Mouse (Mus musculus): ENCODE results near the gene Tctex1d4. TPM values are rescaled to one million over a fixed set of nuclear protein-coding genes. Genes with fewer than 3 reads are reported as not detected.
A peak's percentile ranks its signal among the peaks of the same experiment; 100 is the strongest.

The Tctex1d4 gene
- polyA plus RNA-seq, 1 experiment from 2014 or later: not detected

GRCm38 (mm10) chr4:117131198-117131597 lies 4.6 kb downstream of the Tctex1d4 start:
- Histone ChIP-seq H3K27ac (replicated peaks) (no peak overlapping the region), H3K27me3 (replicated peaks) (peaks cover 30% of the 10 kb centered on the region), H3K9me3 (no peaks in the 10 kb centered on the region), H3K36me3 (peaks cover 17% of the 10 kb centered on the region), H3K4me3 (no peak overlapping the region), H3K9ac (no peak overlapping the region), H3K4me1 (peaks cover 19% of the 10 kb centered on the region), H3K4me2 (no peak overlapping the region)
- 76% methylated on average over 6 of the region's 6 CpGs for WGBS
- ATAC-seq (ENCODE audit: extremely low read depth, insufficient number of reproducible peaks, low FRiP score, low TSS enrichment): no peak

- no peak overlapping the region for H3K27ac ChIP-seq (replicated peaks)
- H3K4me1 ChIP-seq: peaks cover 15% of the 10 kb centered on the region
- H3K36me3 ChIP-seq: peaks cover 17% of the 10 kb centered on the region
- no peak for ATAC-seq (ENCODE audit: extremely low read depth, insufficient number of reproducible peaks, low FRiP score, low TSS enrichment)
- peak overlapping the region; percentile 93 for H3K9ac ChIP-seq
- no peaks in the 10 kb centered on the region for H3K9me3 ChIP-seq
- peak overlapping the region; percentile 90 for H3K4me3 ChIP-seq
- H3K27me3 ChIP-seq (replicated peaks): peaks cover 30% of the 10 kb centered on the region
- peak overlapping the region; percentile 100 for H3K4me2 ChIP-seq
- 41% methylated on average over 7 of the region's 7 CpGs for WGBS
These were observed 5.5 kb downstream of the Tctex1d4 start for GRCm38 (mm10) chr4:117131890-117132793.

GRCm38 (mm10) chr4:117132794-117133143 lies 6.2 kb downstream of the Tctex1d4 start:
- 17% methylated on average over 11 of the region's 11 CpGs for WGBS
- Histone ChIP-seq H3K9me3 (no peaks in the 10 kb centered on the region), H3K36me3 (peaks cover 17% of the 10 kb centered on the region), H3K4me2 (peak overlapping the region; percentile 100), H3K27ac (replicated peaks) (no peak overlapping the region), H3K4me1 (peaks cover 15% of the 10 kb centered on the region), H3K4me3 (peak overlapping the region; percentile 90), H3K9ac (peak overlapping the region; percentile 93), H3K27me3 (replicated peaks) (peaks cover 30% of the 10 kb centered on the region)
- ATAC-seq (ENCODE audit: extremely low read depth, insufficient number of reproducible peaks, low FRiP score, low TSS enrichment): no peak

- H3K9ac ChIP-seq: peak overlapping the region; percentile 93
- H3K27ac ChIP-seq (replicated peaks): no peak overlapping the region
- peak overlapping the region; percentile 100 for H3K4me2 ChIP-seq
- under 1% methylated on average over 41 of the region's 42 CpGs for WGBS
- H3K4me1 ChIP-seq: peaks cover 15% of the 10 kb centered on the region
- 0 out of 2 replicates have a peak, but pooled peaks have one; percentile 10 for ATAC-seq (ENCODE audit: extremely low read depth, insufficient number of reproducible peaks, low FRiP score, low TSS enrichment)
- no peaks in the 10 kb centered on the region for H3K9me3 ChIP-seq
- H3K27me3 ChIP-seq (replicated peaks): peaks cover 30% of the 10 kb centered on the region
- H3K4me3 ChIP-seq: peak overlapping the region; percentile 90
- H3K36me3 ChIP-seq: peaks cover 12% of the 10 kb centered on the region
These were observed 6.8 kb downstream of the Tctex1d4 start for GRCm38 (mm10) chr4:117133366-117133796.

- H3K4me3 ChIP-seq: peak within 1 kb of the TSS; percentile 90
- peak; percentile 89 for ATAC-seq (ENCODE audit: extremely low read depth, insufficient number of reproducible peaks, low FRiP score, low TSS enrichment)
- H3K4me2 ChIP-seq: peak within 1 kb of the TSS; percentile 100
- H3K9me3 ChIP-seq: no peaks in the 10 kb centered on the region
- peak within 1 kb of the TSS; percentile 93 for H3K9ac ChIP-seq
- no peak within 1 kb of the TSS for H3K27ac ChIP-seq (replicated peaks)
- H3K4me1 ChIP-seq: peaks cover 15% of the 10 kb centered on the region
- H3K36me3 ChIP-seq: peaks cover 7% of the 10 kb centered on the region
- H3K27me3 ChIP-seq (replicated peaks): peaks cover 30% of the 10 kb centered on the region
- WGBS: 1% methylated on average over 48 of the region's 48 CpGs
These were observed 7.4 kb downstream of the Tctex1d4 start, which contains the start of gene Plk3 for GRCm38 (mm10) chr4:117133817-117134600. Gene Plk3, minus strand, starts transcription at chr4:117133963.

GRCm38 (mm10) chr4:117134601-117134995 lies 8.0 kb downstream of the Tctex1d4 start:
- Histone ChIP-seq H3K27ac (replicated peaks) (no peak overlapping the region), H3K4me3 (peak overlapping the region; percentile 90), H3K4me2 (peak overlapping the region; percentile 100), H3K27me3 (replicated peaks) (peaks cover 30% of the 10 kb centered on the region), H3K9me3 (no peaks in the 10 kb centered on the region), H3K36me3 (peaks cover 4% of the 10 kb centered on the region; the same call in 1 of the 2 replicates), H3K4me1 (peaks cover 15% of the 10 kb centered on the region), H3K9ac (peak overlapping the region; percentile 93; the same call in 1 of the 2 replicates)
- no peak for ATAC-seq (ENCODE audit: extremely low read depth, insufficient number of reproducible peaks, low FRiP score, low TSS enrichment)
- 32% methylated on average over 2 of the region's 2 CpGs for WGBS

- no peak overlapping the region for H3K4me2 ChIP-seq
- no peak overlapping the region for H3K27ac ChIP-seq (replicated peaks)
- H3K4me1 ChIP-seq: peaks cover 15% of the 10 kb centered on the region
- H3K27me3 ChIP-seq (replicated peaks): peaks cover 26% of the 10 kb centered on the region
- no peak overlapping the region for H3K9ac ChIP-seq
- 31% methylated on average over 8 of the region's 8 CpGs for WGBS
- no peak overlapping the region for H3K4me3 ChIP-seq
- no peaks in the 10 kb centered on the region for H3K9me3 ChIP-seq
- no peaks in the 10 kb centered on the region; the same call in 1 of the 2 replicates for H3K36me3 ChIP-seq
- no peak for ATAC-seq (ENCODE audit: extremely low read depth, insufficient number of reproducible peaks, low FRiP score, low TSS enrichment)
These were observed 9.4 kb downstream of the Tctex1d4 start for GRCm38 (mm10) chr4:117136034-117136433.

GRCm38 (mm10) chr4:117138295-117139216 lies 12.0 kb downstream of the Tctex1d4 start:
- no peak overlapping the region for H3K4me2 ChIP-seq
- ATAC-seq (ENCODE audit: extremely low read depth, insufficient number of reproducible peaks, low FRiP score, low TSS enrichment): no peak
- H3K36me3 ChIP-seq: no peaks in the 10 kb centered on the region
- no peaks in the 10 kb centered on the region for H3K9me3 ChIP-seq
- peaks cover 5% of the 10 kb centered on the region; the same call in 1 of the 2 replicates for H3K27me3 ChIP-seq (replicated peaks)
- peaks cover 7% of the 10 kb centered on the region for H3K4me1 ChIP-seq
- H3K4me3 ChIP-seq: no peak overlapping the region
- WGBS: 65% methylated on average over 16 of the region's 17 CpGs
- no peak overlapping the region for H3K27ac ChIP-seq (replicated peaks)
- no peak overlapping the region for H3K9ac ChIP-seq

GRCm38 (mm10) chr4:117139217-117139612 lies 12.6 kb downstream of the Tctex1d4 start:
- H3K4me2 ChIP-seq: no peak overlapping the region
- 8% methylated on average over 2 of the region's 2 CpGs for WGBS
- no peak overlapping the region for H3K4me3 ChIP-seq
- H3K9ac ChIP-seq: no peak overlapping the region
- H3K36me3 ChIP-seq: no peaks in the 10 kb centered on the region
- H3K27ac ChIP-seq (replicated peaks): no peak overlapping the region
- H3K9me3 ChIP-seq: no peaks in the 10 kb centered on the region
- ATAC-seq (ENCODE audit: extremely low read depth, insufficient number of reproducible peaks, low FRiP score, low TSS enrichment): no peak
- H3K4me1 ChIP-seq: peaks cover 5% of the 10 kb centered on the region
- peaks cover 5% of the 10 kb centered on the region; the same call in 1 of the 2 replicates for H3K27me3 ChIP-seq (replicated peaks)

GRCm38 (mm10) chr4:117140613-117141012 lies 14.0 kb downstream of the Tctex1d4 start:
- 36% methylated on average over 4 of the region's 4 CpGs for WGBS
- Histone ChIP-seq H3K9me3 (no peaks in the 10 kb centered on the region), H3K4me2 (no peak overlapping the region), H3K4me1 (no peaks in the 10 kb centered on the region), H3K4me3 (no peak overlapping the region), H3K36me3 (no peaks in the 10 kb centered on the region), H3K9ac (no peak overlapping the region), H3K27me3 (replicated peaks) (peaks cover 5% of the 10 kb centered on the region; the same call in 1 of the 2 replicates), H3K27ac (replicated peaks) (no peak overlapping the region)
- ATAC-seq (ENCODE audit: extremely low read depth, insufficient number of reproducible peaks, low FRiP score, low TSS enrichment): no peak

Data from heart, embryonic 13.5 days (tissue).